Mouse (Mus musculus): ENCODE data around the gene Phactr2. TPM values are rescaled to one million over a fixed set of nuclear protein-coding genes. Genes with fewer than 3 reads are reported as not detected.

Gene Phactr2
- total and polyA plus RNA-seq, 3 experiments: not detected

- Histone ChIP-seq H3K27ac (ENCODE audit: control insufficient read depth, low read depth, low read length) (no peak overlapping the region), H3K4me3 (ENCODE audit: control insufficient read depth in 1 of 2, insufficient read depth in 1 of 2, low read depth in 2 of 2, low read length in 2 of 2) (no peak overlapping the region)
These were observed 63.2 kb downstream of the Phactr2 start for GRCm38 (mm10) chr10:13411056-13411455.

GRCm38 (mm10) chr10:13401971-13402370 is 72.2 kb downstream of the Phactr2 start:
- no peaks in the 10 kb centered on the region for H3K4me1 ChIP-seq (ENCODE audit: control insufficient read depth in 1 of 2, insufficient read depth in 2 of 2, low read length in 2 of 2)
- H3K27me3 ChIP-seq (ENCODE audit: control insufficient read depth in 1 of 2, insufficient read depth in 2 of 2, low read length in 2 of 2): no peaks in the 10 kb centered on the region
- no peaks in the 10 kb centered on the region for H3K9me3 ChIP-seq (replicated peaks; ENCODE audit: insufficient read depth, low read length)
- H3K79me2 ChIP-seq (ENCODE audit: control insufficient read depth, insufficient read depth, low read length, poor library complexity): no peaks in the 10 kb centered on the region
- H3K27ac ChIP-seq (ENCODE audit: control insufficient read depth, low read depth, low read length): no peak overlapping the region
- no peak for DNase-seq (ENCODE audit: low read depth, low spot score)
- TF ChIP-seq UBTF (IDR thresholded peaks at IDR 0.05; ENCODE audit: borderline replicate concordance, insufficient read depth, low read depth, low read length): no peak
- TF ChIP-seq USF1 (IDR thresholded peaks at IDR 0.05; ENCODE audit: low read depth, low read length): no peak
- no peak overlapping the region for H3K4me3 ChIP-seq (ENCODE audit: control insufficient read depth in 1 of 2, insufficient read depth in 1 of 2, low read depth in 2 of 2, low read length in 2 of 2)
- no peaks in the 10 kb centered on the region for H3K36me3 ChIP-seq (ENCODE audit: control insufficient read depth in 1 of 2, insufficient read depth in 2 of 2, low read length in 2 of 2)
- no peak overlapping the region for H3K9ac ChIP-seq (ENCODE audit: control insufficient read depth, low read depth, low read length, poor library complexity, severe bottlenecking)

More at GRCm38 (mm10) chr10:13411056-13411455, 63.2 kb downstream of the Phactr2 start:
- Histone ChIP-seq H3K79me2 (ENCODE audit: control insufficient read depth, insufficient read depth, low read length, poor library complexity) (no peaks in the 10 kb centered on the region), H3K36me3 (ENCODE audit: control insufficient read depth in 1 of 2, insufficient read depth in 2 of 2, low read length in 2 of 2) (no peaks in the 10 kb centered on the region), H3K4me1 (ENCODE audit: control insufficient read depth in 1 of 2, insufficient read depth in 2 of 2, low read length in 2 of 2) (no peaks in the 10 kb centered on the region), H3K9me3 (replicated peaks; ENCODE audit: insufficient read depth, low read length) (no peaks in the 10 kb centered on the region), H3K27me3 (ENCODE audit: control insufficient read depth in 1 of 2, insufficient read depth in 2 of 2, low read length in 2 of 2) (no peaks in the 10 kb centered on the region), H3K9ac (ENCODE audit: control insufficient read depth, low read depth, low read length, poor library complexity, severe bottlenecking) (no peak overlapping the region)
- TF ChIP-seq MAFK (IDR thresholded peaks at IDR 0.05; ENCODE audit: borderline replicate concordance, low read depth, low read length) (no peak), EP300 (IDR thresholded peaks at IDR 0.05; ENCODE audit: low read depth in 1 of 2, low read length in 2 of 2) (no peak), USF1 (IDR thresholded peaks at IDR 0.05; ENCODE audit: low read depth, low read length) (no peak), CHD1 (IDR thresholded peaks at IDR 0.05; ENCODE audit: low read depth, low read length) (no peak), NRF1 (IDR thresholded peaks at IDR 0.05; ENCODE audit: insufficient read depth, low read depth, low read length, poor library complexity, severe bottlenecking) (no peak), ETS1 (IDR thresholded peaks at IDR 0.05; ENCODE audit: low read depth, low read length) (no peak), CHD2 (IDR thresholded peaks at IDR 0.05; ENCODE audit: low read length) (no peak), ZNF384 (IDR thresholded peaks at IDR 0.05; ENCODE audit: low read depth, low read length) (no peak), SMC3 (IDR thresholded peaks at IDR 0.05; ENCODE audit: low read depth, low read length) (no peak), TBP (IDR thresholded peaks at IDR 0.05; ENCODE audit: low read depth, low read length) (no peak)
- no peak for DNase-seq (ENCODE audit: low read depth, low spot score)

GRCm38 (mm10) chr10:13395753-13396152 is 78.5 kb downstream of the Phactr2 start:
- Histone ChIP-seq H3K4me3 (ENCODE audit: control insufficient read depth in 1 of 2, insufficient read depth in 1 of 2, low read depth in 2 of 2, low read length in 2 of 2) (no peak overlapping the region), H3K9ac (ENCODE audit: control insufficient read depth, low read depth, low read length, poor library complexity, severe bottlenecking) (no peak overlapping the region), H3K4me1 (ENCODE audit: control insufficient read depth in 1 of 2, insufficient read depth in 2 of 2, low read length in 2 of 2) (no peaks in the 10 kb centered on the region), H3K9me3 (replicated peaks; ENCODE audit: insufficient read depth, low read length) (no peaks in the 10 kb centered on the region), H3K79me2 (ENCODE audit: control insufficient read depth, insufficient read depth, low read length, poor library complexity) (no peaks in the 10 kb centered on the region), H3K36me3 (ENCODE audit: control insufficient read depth in 1 of 2, insufficient read depth in 2 of 2, low read length in 2 of 2) (no peaks in the 10 kb centered on the region), H3K27me3 (ENCODE audit: control insufficient read depth in 1 of 2, insufficient read depth in 2 of 2, low read length in 2 of 2) (no peaks in the 10 kb centered on the region; a peak in 1 of 4 replicates), H3K27ac (ENCODE audit: control insufficient read depth, low read depth, low read length) (no peak overlapping the region)
- DNase-seq (ENCODE audit: low read depth, low spot score): no peak
- TF ChIP-seq MYB (IDR thresholded peaks at IDR 0.05; ENCODE audit: low read depth, low read length) (no peak), TCF12 (IDR thresholded peaks at IDR 0.05; ENCODE audit: low read depth, low read length) (no peak), TBP (IDR thresholded peaks at IDR 0.05; ENCODE audit: low read depth, low read length) (no peak), NELFE (IDR thresholded peaks at IDR 0.05; ENCODE audit: low read depth, low read length) (no peak), MAFK (IDR thresholded peaks at IDR 0.05; ENCODE audit: borderline replicate concordance, low read depth, low read length) (no peak), MXI1 (IDR thresholded peaks at IDR 0.05; ENCODE audit: low read depth, low read length) (no peak), RCOR1 (IDR thresholded peaks at IDR 0.05; ENCODE audit: low read depth, low read length) (no peak), CHD2 (IDR thresholded peaks at IDR 0.05; ENCODE audit: low read length) (no peak), SIN3A (IDR thresholded peaks at IDR 0.05; ENCODE audit: low read length) (no peak), CHD1 (IDR thresholded peaks at IDR 0.05; ENCODE audit: low read depth, low read length) (no peak), CTCF (IDR thresholded peaks at IDR 0.05 in 2 of 3, conservative IDR thresholded peaks at IDR 0.05 in 1 of 3; ENCODE audit: control insufficient read depth in 1 of 3, insufficient read depth in 1 of 3, low read depth in 2 of 3, low read length in 3 of 3, poor library complexity in 1 of 3, severe bottlenecking in 1 of 3) (no peak), ZMIZ1 (IDR thresholded peaks at IDR 0.05; ENCODE audit: low read depth, low read length) (no peak), RAD21 (IDR thresholded peaks at IDR 0.05; ENCODE audit: low read depth, low read length) (no peak)
